Mouse (Mus musculus): Measurements from ENCODE around the gene Mmp27. TPM values are rescaled to one million over a fixed set of nuclear protein-coding genes. Genes with fewer than 3 reads are reported as not detected.

Gene Mmp27
- 0.70 and 2.3 TPM in 2 replicates for polyA plus RNA-seq (2012; rRNA removed; ENCODE audit: low replicate concordance)

DNA sequence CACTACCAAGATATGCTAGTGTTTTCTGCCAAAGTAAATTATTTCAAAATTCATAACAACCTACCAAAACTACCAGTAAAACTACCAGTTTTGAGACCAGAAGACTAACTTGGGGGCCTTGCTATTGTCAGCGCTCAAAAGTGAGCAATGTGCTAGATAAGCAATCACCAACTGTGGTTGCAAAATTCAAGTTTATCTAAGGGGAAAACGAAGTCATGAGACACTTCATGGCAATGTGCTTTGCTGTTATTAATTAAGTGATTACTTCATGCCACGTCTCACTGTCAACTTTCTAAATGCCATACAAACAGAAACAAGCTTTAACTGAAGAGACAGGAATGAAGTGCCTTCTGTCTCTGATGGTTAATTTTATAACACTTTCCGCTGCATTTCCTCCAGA lies at the start of gene Mmp27:
Mmp27 (plus strand) TSS at position 235 of the 400 bp plus-strand sequence.

DNA sequence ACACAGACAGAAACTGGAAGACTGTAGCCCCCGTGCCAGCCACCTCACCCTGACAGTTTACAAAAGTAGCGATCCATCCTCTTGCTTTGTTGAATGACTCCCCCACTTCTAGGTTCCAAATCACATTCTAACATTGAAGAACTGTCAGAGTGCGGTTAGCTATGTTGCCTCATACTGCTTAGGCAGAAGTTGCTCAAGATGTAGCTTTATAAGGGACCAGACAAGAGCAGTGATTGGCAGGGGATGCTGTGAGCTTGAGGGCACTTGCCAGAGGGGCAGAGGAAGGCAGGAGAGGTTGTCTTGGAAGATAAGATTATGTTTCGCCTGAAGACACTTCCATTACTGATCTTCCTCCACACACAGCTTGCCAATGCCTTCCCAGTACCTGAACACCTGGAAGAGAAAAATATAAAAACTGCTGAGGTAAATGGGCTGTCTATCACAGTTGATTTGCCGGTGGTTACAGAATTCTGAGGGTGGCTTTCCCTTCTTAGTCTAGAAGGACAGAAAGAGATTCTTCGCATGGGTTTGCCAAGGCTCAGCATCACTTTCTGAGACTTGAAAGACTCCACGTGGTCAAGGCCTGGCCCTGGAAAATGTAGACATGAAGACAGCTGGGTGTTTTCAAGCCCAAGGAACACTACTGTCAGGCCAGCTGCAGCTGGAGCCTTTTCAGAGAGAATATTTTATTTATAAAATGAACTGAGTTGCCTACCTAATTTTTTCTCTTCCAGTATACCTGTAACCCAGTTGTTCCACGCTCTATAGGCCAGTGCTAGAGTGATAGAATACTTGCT lies 12.8 kb upstream of the Mmp27 start, which contains the start of gene Mmp8:
Mmp8 (plus strand) TSS at position 236 of the 797 bp plus-strand sequence.

DNA sequence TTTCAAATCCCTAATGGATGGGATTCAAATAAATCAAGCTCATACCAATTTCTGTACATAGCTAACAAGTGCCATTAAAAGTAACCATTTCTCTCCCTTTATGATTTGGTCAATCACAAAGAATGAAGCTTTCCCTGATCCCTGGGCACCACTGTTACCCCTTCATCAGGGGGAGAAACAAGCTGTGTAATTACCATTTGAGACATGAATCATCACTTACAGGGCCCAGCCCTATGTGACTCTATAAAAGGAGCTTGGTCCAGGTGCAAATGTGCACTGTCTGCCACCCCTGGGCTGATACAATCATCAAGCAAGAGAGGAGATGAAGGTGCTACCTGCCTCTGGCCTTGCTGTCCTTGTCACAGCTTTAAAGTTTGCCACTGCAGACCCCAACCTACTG lies 56.7 kb downstream of the Mmp27 start, which contains the start of gene Mmp20:
Mmp20 (plus strand) TSS at position 301 of the 400 bp plus-strand sequence.

Other genes starting within 250 kb of the Mmp27 start
- gene Mmp12, start 227.0 kb upstream of the Mmp27 start, polyA plus RNA-seq (2012; rRNA removed; ENCODE audit: low replicate concordance): 0.51 and 1.7 TPM in 2 replicates
- gene Mmp1b, start 183.3 kb upstream of the Mmp27 start, polyA plus RNA-seq (2012; rRNA removed; ENCODE audit: low replicate concordance): not detected in 2 replicates
- gene Mmp3, start 125.6 kb upstream of the Mmp27 start, polyA plus RNA-seq (2012; rRNA removed; ENCODE audit: low replicate concordance): 28.5 and 75.5 TPM in 2 replicates
- not detected in 2 replicates for gene Mmp10, start 69.0 kb upstream of the Mmp27 start, polyA plus RNA-seq (2012; rRNA removed; ENCODE audit: low replicate concordance)
- 0.10 and 0.43 TPM in 2 replicates for gene Mmp8, start 12.9 kb upstream of the Mmp27 start, polyA plus RNA-seq (2012; rRNA removed; ENCODE audit: low replicate concordance)
- not detected in 2 replicates for gene Mmp20, start 56.8 kb downstream of the Mmp27 start, polyA plus RNA-seq (2012; rRNA removed; ENCODE audit: low replicate concordance)
- gene Mmp7, start 120.7 kb downstream of the Mmp27 start, polyA plus RNA-seq (2012; rRNA removed; ENCODE audit: low replicate concordance): 0.12 and 0.26 TPM in 2 replicates
- gene Tmem123, start 192.6 kb downstream of the Mmp27 start, polyA plus RNA-seq (2012; rRNA removed; ENCODE audit: low replicate concordance): 149 TPM in 2 replicates

Measured in mammary gland, adult 2 months (tissue).